Mouse (Mus musculus): ENCODE measurements around the gene Olfml1. TPM values are rescaled to one million over a fixed set of nuclear protein-coding genes. Genes with fewer than 3 reads are reported as not detected.

The Olfml1 gene
- polyA plus RNA-seq (2015; fragmentation: Nextera tagmentation; extraction: Ambion mirVana), result 24.3 and 26.4 TPM in 2 replicates

DNA sequence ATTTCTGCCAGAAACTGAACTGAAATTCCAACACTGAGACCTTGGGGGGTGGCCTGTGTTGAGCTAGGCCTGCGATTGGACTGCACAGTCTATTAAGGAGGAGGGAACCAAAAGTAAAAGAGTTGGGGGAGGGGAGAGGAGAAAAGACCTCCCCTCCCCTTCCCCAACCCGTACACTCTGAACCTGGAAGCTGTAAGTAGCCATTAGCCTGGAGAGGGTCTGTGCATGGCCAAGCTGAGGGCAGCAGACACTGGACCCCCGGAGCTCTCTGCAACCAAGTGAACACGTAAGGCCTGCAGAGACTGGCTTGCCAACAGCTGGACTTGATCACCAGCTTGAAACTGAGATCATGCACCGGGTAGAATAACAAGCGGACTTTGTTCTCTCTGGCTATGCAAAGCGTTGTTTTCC lies at the start of gene Olfml1:
Olfml1 (plus strand) TSS at position 186 of the 411 bp plus-strand sequence.
- Histone ChIP-seq H3K4me2 (replicated peaks; ENCODE audit: low read depth, low read length) (peak within 1 kb of the TSS; percentile 53), H3K9me3 (ENCODE audit: low read length) (peaks cover 4% of the 10 kb centered on the region; the same call in 1 of the 2 replicates), H3K4me3 (ENCODE audit: low read length) (peak within 1 kb of the TSS; percentile 47), H3K27ac (ENCODE audit: low read length) (peak within 1 kb of the TSS; percentile 96), H3K4me1 (ENCODE audit: insufficient read depth, low read length) (peaks cover 29% of the 10 kb centered on the region), H3K36me3 (ENCODE audit: insufficient read depth, low read length) (peaks cover 11% of the 10 kb centered on the region), H3K9ac (replicated peaks; ENCODE audit: low read length) (peak within 1 kb of the TSS; percentile 60), H3K27me3 (ENCODE audit: insufficient read depth, low read length) (no peaks in the 10 kb centered on the region)
- WGBS, result 12% methylated on average over 7 of the region's 7 CpGs
- ATAC-seq (ENCODE audit: low FRiP score, low TSS enrichment), result peak; percentile 94

DNA sequence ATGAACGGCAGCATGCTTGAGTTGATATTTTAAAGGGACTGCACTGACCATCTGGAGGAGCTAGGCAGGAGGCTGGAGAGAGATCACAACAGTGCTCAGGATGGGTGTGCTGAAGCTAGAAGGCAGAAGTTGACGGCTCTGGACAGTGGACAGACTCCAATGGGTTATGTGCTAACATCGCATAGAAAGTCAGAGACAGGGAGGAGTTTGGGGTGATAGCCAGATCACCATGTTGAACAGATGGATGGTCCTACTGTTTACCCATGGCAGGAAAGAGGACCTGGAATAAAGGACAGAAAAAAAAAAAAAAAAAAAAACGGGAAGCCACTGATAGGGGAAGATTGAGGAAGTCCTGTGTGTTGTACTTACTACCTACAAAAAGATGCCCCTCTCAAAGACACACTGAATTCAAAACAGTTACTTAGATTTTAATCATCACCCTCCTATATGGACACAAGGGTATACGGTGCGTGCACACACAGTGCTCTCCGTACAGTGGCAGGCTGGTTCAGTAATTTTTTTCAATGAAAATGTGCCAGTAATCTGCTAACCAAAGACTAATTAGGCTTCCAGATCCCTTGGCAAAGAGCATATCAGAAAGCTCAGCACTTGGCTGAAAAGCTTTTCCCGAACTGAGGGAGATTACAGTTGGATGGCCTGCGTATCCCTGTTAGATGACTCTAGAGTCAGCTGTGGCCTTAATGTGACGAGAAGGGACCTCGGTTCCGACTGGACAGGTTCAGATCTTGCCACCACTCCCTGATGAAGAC lies 47.8 kb upstream of the Olfml1 start:
- H3K4me3 ChIP-seq (ENCODE audit: low read length), result no peak overlapping the region
- no peak overlapping the region for H3K27ac ChIP-seq (ENCODE audit: low read length)
- H3K36me3 ChIP-seq (ENCODE audit: insufficient read depth, low read length), result no peaks in the 10 kb centered on the region
- H3K9me3 ChIP-seq (ENCODE audit: low read length), result no peaks in the 10 kb centered on the region
- no peaks in the 10 kb centered on the region for H3K27me3 ChIP-seq (ENCODE audit: insufficient read depth, low read length)
- ATAC-seq (ENCODE audit: low FRiP score, low TSS enrichment), result no peak
- no peak overlapping the region for H3K4me2 ChIP-seq (replicated peaks; ENCODE audit: low read depth, low read length)
- H3K4me1 ChIP-seq (ENCODE audit: insufficient read depth, low read length), result peaks cover 7% of the 10 kb centered on the region
- no peak overlapping the region for H3K9ac ChIP-seq (replicated peaks; ENCODE audit: low read length)
- 82% methylated on average over 12 of the region's 12 CpGs for WGBS

DNA sequence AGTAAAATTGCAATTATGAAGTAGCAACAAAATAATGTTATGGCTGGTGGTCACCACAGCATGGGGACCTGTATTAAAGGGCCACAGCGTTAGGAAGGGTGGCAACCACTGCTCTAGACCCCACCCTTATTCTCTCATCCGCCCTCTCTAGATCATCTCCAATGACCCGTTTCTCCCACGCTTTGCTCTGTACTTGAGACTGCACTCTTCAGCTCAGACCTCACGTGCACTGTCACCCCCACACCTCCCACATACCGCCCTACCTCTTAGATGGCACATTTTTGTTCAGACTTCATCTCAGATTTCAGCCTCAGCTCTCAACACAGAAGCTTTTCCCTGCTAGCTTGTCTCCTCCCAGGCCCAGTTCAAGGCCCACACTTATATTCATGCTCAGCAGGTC lies 45.8 kb upstream of the Olfml1 start:
- Histone ChIP-seq H3K9me3 (ENCODE audit: low read length) (no peaks in the 10 kb centered on the region), H3K27me3 (ENCODE audit: insufficient read depth, low read length) (no peaks in the 10 kb centered on the region), H3K4me1 (ENCODE audit: insufficient read depth, low read length) (peaks cover 7% of the 10 kb centered on the region), H3K4me3 (ENCODE audit: low read length) (no peak overlapping the region), H3K27ac (ENCODE audit: low read length) (no peak overlapping the region), H3K9ac (replicated peaks; ENCODE audit: low read length) (no peak overlapping the region), H3K36me3 (ENCODE audit: insufficient read depth, low read length) (no peaks in the 10 kb centered on the region), H3K4me2 (replicated peaks; ENCODE audit: low read depth, low read length) (no peak overlapping the region)
- peak; percentile 89 for ATAC-seq (ENCODE audit: low FRiP score, low TSS enrichment)
- 38% methylated on average over 6 of the region's 6 CpGs for WGBS

DNA sequence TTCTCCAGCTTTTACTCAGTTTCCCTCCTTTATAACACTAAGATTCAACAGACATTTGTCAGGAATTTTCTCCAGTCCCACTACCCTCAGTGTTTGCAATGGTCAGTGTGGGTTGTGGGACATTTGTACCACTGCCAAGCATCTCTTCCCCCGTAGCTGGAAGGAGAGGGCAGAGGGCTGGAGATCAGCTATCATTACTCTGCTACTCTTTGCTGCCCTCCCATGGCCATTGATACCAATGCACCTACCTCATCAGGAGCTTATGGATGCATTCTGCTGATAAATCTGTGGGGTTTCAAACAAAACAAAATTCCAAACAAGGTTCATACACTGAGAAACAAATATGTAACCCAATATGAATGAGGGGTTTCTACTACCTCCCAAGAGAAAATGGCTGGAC lies 40.9 kb upstream of the Olfml1 start:
- no peaks in the 10 kb centered on the region for H3K27me3 ChIP-seq (ENCODE audit: insufficient read depth, low read length)
- H3K36me3 ChIP-seq (ENCODE audit: insufficient read depth, low read length), result no peaks in the 10 kb centered on the region
- H3K4me2 ChIP-seq (replicated peaks; ENCODE audit: low read depth, low read length), result no peak overlapping the region
- H3K4me3 ChIP-seq (ENCODE audit: low read length), result no peak overlapping the region
- no peak overlapping the region for H3K27ac ChIP-seq (ENCODE audit: low read length)
- no peaks in the 10 kb centered on the region for H3K4me1 ChIP-seq (ENCODE audit: insufficient read depth, low read length)
- H3K9ac ChIP-seq (replicated peaks; ENCODE audit: low read length), result no peak overlapping the region
- ATAC-seq (ENCODE audit: low FRiP score, low TSS enrichment), result no peak
- 0 out of 2 replicates have a peak, but pooled peaks cover 2% of the 10 kb centered on the region for H3K9me3 ChIP-seq (ENCODE audit: low read length)
- WGBS, result 3% methylated on average over 1 of the region's 1 CpGs

DNA sequence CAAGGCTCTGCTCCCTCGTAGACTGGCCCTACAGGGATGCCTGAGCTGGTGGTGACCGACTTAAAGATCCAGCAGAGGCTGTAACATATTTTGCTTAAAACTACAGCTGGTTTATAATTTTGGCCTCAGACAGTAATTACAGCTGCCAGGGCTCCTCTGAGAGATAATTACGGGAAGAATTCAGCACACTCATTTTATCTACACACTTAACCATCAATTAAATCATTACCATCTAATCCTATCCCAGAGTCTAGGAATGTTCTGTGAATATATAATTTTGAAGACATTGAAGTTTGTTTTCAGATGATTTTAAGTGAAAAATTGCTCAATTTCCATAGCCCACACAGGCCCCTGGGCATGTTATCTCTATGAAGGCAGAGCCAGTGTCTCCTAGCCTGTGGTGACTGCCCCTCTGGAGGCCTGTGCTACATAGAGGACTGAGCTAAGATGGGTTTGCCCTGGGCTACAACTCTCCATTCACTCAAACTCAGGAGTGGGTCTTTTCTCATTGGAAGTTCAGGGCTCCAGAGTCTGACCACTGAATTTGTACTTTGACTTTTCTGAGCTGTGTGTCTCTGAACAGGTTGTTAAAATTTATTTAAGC lies 39.0 kb upstream of the Olfml1 start:
- H3K27me3 ChIP-seq (ENCODE audit: insufficient read depth, low read length), result no peaks in the 10 kb centered on the region
- no peak overlapping the region for H3K4me3 ChIP-seq (ENCODE audit: low read length)
- 85% methylated on average over 3 of the region's 3 CpGs for WGBS
- no peak for ATAC-seq (ENCODE audit: low FRiP score, low TSS enrichment)
- no peak overlapping the region for H3K27ac ChIP-seq (ENCODE audit: low read length)
- H3K36me3 ChIP-seq (ENCODE audit: insufficient read depth, low read length), result no peaks in the 10 kb centered on the region
- H3K4me1 ChIP-seq (ENCODE audit: insufficient read depth, low read length), result no peaks in the 10 kb centered on the region
- no peak overlapping the region for H3K9ac ChIP-seq (replicated peaks; ENCODE audit: low read length)
- H3K4me2 ChIP-seq (replicated peaks; ENCODE audit: low read depth, low read length), result no peak overlapping the region
- H3K9me3 ChIP-seq (ENCODE audit: low read length), result 0 out of 2 replicates have a peak, but pooled peaks cover 4% of the 10 kb centered on the region

DNA sequence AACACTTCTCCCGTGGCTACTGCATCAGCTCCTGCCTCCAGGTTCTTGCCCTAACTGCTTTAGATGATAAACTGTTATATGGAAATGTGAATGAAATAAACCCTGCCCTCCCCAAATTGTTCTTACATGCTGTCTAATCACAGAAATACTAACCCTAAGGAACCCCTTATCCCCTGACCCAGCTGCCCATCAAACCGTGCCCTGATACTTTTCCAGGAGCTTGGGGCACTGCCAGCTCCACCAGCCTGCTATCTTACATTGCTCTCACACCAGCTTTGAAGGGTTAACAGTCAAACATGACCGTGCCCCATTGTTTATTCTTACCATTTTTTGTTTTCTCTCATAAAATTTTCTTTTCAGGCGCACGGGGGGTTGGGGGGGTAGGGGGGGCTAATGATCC lies 37.9 kb upstream of the Olfml1 start:
- no peak overlapping the region for H3K4me2 ChIP-seq (replicated peaks; ENCODE audit: low read depth, low read length)
- H3K27ac ChIP-seq (ENCODE audit: low read length), result no peak overlapping the region
- 52% methylated on average over 5 of the region's 5 CpGs for WGBS
- H3K9ac ChIP-seq (replicated peaks; ENCODE audit: low read length), result no peak overlapping the region
- peaks cover 5% of the 10 kb centered on the region; the same call in 1 of the 2 replicates for H3K9me3 ChIP-seq (ENCODE audit: low read length)
- no peaks in the 10 kb centered on the region for H3K36me3 ChIP-seq (ENCODE audit: insufficient read depth, low read length)
- no peak for ATAC-seq (ENCODE audit: low FRiP score, low TSS enrichment)
- H3K4me1 ChIP-seq (ENCODE audit: insufficient read depth, low read length), result no peaks in the 10 kb centered on the region
- no peaks in the 10 kb centered on the region for H3K27me3 ChIP-seq (ENCODE audit: insufficient read depth, low read length)
- no peak overlapping the region for H3K4me3 ChIP-seq (ENCODE audit: low read length)

DNA sequence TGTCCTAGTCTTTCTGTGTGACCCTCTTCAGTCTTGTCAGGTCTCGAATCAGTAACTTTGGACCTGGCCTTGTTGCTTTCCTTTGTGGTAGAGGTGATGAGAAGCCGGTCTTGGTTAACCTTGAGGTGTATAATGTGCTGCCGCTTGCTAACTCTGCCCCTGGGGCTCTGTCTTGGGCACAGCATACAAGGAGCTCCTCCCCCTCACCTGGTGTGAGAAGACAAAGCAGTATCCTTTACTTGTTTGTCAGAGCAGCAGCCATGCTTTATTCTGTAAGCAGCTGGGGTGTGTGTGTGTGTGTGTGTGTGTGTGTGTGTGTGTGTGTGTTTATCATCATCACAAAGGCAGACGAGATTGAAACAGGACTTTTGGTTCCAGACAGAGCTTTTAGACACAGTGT lies 31.9 kb upstream of the Olfml1 start:
- Histone ChIP-seq H3K27ac (ENCODE audit: low read length) (no peak overlapping the region), H3K9ac (replicated peaks; ENCODE audit: low read length) (no peak overlapping the region), H3K4me2 (replicated peaks; ENCODE audit: low read depth, low read length) (no peak overlapping the region), H3K4me1 (ENCODE audit: insufficient read depth, low read length) (no peaks in the 10 kb centered on the region), H3K36me3 (ENCODE audit: insufficient read depth, low read length) (no peaks in the 10 kb centered on the region), H3K27me3 (ENCODE audit: insufficient read depth, low read length) (no peaks in the 10 kb centered on the region), H3K9me3 (ENCODE audit: low read length) (peaks cover 7% of the 10 kb centered on the region; the same call in 1 of the 2 replicates), H3K4me3 (ENCODE audit: low read length) (no peak overlapping the region)
- WGBS, result 89% methylated on average over 4 of the region's 4 CpGs
- no peak for ATAC-seq (ENCODE audit: low FRiP score, low TSS enrichment)

DNA sequence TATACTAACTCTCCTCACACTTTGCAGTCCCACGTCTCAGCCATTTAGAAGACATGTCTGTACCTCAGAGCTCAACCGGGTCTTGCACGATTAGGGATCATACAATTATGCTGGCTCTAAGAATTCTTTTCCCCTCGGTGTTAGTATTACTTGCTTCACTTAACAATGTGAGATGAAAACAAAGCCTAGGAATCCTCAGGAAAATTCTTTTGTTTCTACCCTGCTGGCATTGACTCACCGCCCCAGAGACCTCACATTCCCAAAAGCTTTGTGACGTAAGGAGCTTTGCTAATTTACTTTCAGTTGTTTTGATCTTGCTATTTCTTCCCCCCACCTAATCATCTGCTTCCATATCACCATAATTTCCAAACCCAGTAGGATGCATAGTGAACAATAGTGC lies 30.7 kb upstream of the Olfml1 start:
- 68% methylated on average over 6 of the region's 6 CpGs for WGBS
- H3K4me3 ChIP-seq (ENCODE audit: low read length), result no peak overlapping the region

DNA sequence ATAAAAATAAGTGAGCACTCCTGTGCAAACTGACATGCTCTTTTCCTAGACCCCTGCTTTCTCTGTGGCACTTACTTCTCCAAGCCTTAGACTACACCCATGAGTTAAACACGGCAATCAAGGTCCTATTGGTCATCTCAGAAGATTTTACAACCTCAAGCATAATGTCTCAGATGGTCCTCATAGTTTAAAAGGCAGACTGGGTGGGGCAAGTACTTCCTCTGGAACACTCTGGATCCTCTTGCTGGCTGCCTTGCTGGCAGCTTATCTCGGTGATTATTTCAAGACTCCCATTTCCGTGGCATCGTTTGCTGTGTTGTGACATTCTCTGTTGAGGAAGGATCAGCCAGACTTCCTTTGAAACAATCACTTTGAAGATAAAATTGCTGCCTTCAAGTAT lies 27.2 kb upstream of the Olfml1 start:
- Histone ChIP-seq H3K4me2 (replicated peaks; ENCODE audit: low read depth, low read length) (no peak overlapping the region), H3K27ac (ENCODE audit: low read length) (no peak overlapping the region), H3K4me3 (ENCODE audit: low read length) (no peak overlapping the region), H3K9me3 (ENCODE audit: low read length) (no peaks in the 10 kb centered on the region), H3K9ac (replicated peaks; ENCODE audit: low read length) (no peak overlapping the region), H3K4me1 (ENCODE audit: insufficient read depth, low read length) (no peaks in the 10 kb centered on the region), H3K27me3 (ENCODE audit: insufficient read depth, low read length) (no peaks in the 10 kb centered on the region), H3K36me3 (ENCODE audit: insufficient read depth, low read length) (no peaks in the 10 kb centered on the region)
- 38% methylated on average over 4 of the region's 4 CpGs for WGBS
- ATAC-seq (ENCODE audit: low FRiP score, low TSS enrichment), result no peak

More for the DNA sequence above, 30.7 kb upstream of the Olfml1 start:
- no peak for ATAC-seq (ENCODE audit: low FRiP score, low TSS enrichment)
- Histone ChIP-seq H3K27ac (ENCODE audit: low read length) (no peak overlapping the region), H3K9me3 (ENCODE audit: low read length) (peaks cover 3% of the 10 kb centered on the region; the same call in 1 of the 2 replicates), H3K36me3 (ENCODE audit: insufficient read depth, low read length) (no peaks in the 10 kb centered on the region), H3K9ac (replicated peaks; ENCODE audit: low read length) (no peak overlapping the region), H3K4me1 (ENCODE audit: insufficient read depth, low read length) (no peaks in the 10 kb centered on the region), H3K27me3 (ENCODE audit: insufficient read depth, low read length) (no peaks in the 10 kb centered on the region), H3K4me2 (replicated peaks; ENCODE audit: low read depth, low read length) (no peak overlapping the region)

DNA sequence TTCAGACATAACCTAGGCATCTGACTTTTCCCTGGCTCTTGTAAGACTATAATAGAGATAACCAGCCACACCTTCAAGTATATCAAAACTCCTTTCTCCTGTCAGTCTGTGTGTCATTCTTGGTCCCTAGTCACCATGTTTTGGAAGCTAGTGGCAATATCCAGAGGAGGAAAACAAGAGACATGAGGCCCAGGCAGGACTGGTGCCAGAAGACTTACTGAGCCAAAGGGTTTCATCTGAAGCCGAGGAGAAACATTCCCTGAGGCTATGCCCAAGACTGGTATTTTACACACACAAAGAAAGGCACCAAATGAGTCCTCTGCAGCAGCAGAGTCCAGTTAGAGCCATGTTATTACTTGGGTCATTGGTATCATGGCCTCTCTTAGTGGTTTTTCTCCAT lies 22.2 kb upstream of the Olfml1 start:
- Histone ChIP-seq H3K4me3 (ENCODE audit: low read length) (no peak overlapping the region), H3K36me3 (ENCODE audit: insufficient read depth, low read length) (no peaks in the 10 kb centered on the region), H3K9ac (replicated peaks; ENCODE audit: low read length) (no peak overlapping the region), H3K9me3 (ENCODE audit: low read length) (no peaks in the 10 kb centered on the region), H3K4me2 (replicated peaks; ENCODE audit: low read depth, low read length) (no peak overlapping the region), H3K27ac (ENCODE audit: low read length) (no peak overlapping the region), H3K4me1 (ENCODE audit: insufficient read depth, low read length) (no peaks in the 10 kb centered on the region), H3K27me3 (ENCODE audit: insufficient read depth, low read length) (no peaks in the 10 kb centered on the region)
- no peak for ATAC-seq (ENCODE audit: low FRiP score, low TSS enrichment)
- WGBS, result 79% methylated on average over 1 of the region's 1 CpGs

All from kidney, embryonic 16.5 days (tissue).